Mouse (Mus musculus): ENCODE measurements around the gene Nat8f1.
"Not testable (repeated sequence)": the region's sequence is repeated elsewhere in the genome, so short reads cannot be mapped to it uniquely, and the experiment has no call there.

Nat8f1 gene

DNA sequence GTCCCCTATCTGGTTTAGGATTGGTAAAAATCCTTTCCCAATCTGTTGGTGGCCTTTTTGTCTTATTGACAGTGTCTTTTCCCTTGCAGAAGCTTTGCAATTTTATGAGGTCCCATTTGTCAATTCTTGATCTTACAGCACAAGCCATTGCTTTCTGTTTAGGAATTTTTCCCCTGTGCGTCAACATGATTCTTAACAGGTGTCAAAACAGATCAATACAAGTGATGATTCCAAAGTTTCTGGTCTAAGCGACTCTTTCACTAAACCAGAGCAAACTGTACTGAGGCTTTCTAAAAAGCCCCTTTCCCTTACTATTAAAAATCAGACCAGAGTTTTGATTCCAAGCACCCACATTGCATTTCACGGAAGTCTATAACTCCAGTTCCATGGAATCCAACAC is 2.9 kb upstream of the Nat8f1 start:
- POLR2A ChIA-PET, CTCF ChIA-PET: not testable (repeated sequence)

DNA sequence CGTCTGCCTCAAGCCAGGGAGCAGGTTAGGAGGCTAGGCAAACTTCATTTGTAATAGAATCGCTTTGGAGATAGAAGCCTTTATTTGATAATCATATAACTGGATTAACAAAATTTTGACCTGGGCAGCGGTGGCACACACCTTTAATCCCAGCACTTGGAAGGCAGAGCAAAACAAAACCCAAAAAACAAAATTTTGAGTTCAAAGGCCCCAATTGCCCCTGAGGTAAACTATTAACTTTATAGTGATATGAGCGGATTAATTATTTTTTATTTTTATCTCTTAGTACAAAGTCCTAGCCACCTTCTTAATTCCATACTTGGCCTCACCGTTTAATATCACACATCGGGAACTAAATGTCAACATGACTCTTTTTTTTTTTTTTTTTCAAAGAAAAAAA is 1.1 kb upstream of the Nat8f1 start:
- POLR2A ChIA-PET, result interaction anchor here in 3 of 4 experiments (1.0 to 2.1 kb wide), 10 partner anchors 13 to 779 kb away, joined by 3 to 17 read pairs (median 5); partner anchors contain the start of genes Alms1 (in 1 of the 3), Dusp11 (in 1 of the 3), Nat8f4 (in 1 of the 3) and Spr (in 1 of the 3)

DNA sequence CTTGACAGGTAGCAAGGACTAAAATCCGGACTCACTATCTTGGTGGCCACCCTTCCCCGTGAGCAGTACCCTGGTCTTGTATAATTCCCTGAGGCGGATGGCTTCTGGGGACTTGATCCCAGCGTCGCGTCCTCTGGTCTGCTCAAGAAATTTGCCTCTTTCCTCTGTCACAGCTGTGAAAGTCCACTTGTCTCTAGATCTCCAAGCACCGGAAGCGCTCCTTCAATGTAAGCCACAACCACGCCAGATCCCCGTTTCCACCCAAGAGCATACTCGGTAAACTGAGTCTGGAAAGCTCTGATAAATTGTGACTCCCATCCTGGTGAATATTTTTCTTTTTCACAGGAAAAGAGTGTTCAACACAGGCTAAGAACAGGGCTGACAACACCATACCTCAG is 347 bp downstream of the Nat8f1 start:
- CTCF ChIA-PET, result interaction anchor here (0.5 to 2.3 kb wide), 29 partner anchors 9 to 1360 kb away, joined by 3 to 22 read pairs (median 4); partner anchors contain the start of genes Alms1 (in 2 of the 4), Nat8f4 (in 2 of the 4), Add2 (in 1 of the 4) and Cct7 (in 1 of the 4)
- POLR2A ChIA-PET, result interaction anchor here (0.7 to 2.1 kb wide), 31 partner anchors 9 to 777 kb away, joined by 3 to 17 read pairs (median 4); partner anchors contain the start of genes Nat8f4 (in 3 of the 4), Dusp11 (in 2 of the 4), Alms1 (in 1 of the 4) and Cct7 (in 1 of the 4)

More for the DNA sequence above, 1.1 kb upstream of the Nat8f1 start:
- CTCF ChIA-PET, result interaction anchor here in 1 of 4 experiments (1.5 to 2.3 kb wide), 5 partner anchors 8 to 465 kb away, joined by 3 to 22 read pairs (median 7); partner anchors contain the start of genes Alms1, Cct7, Nat8f4 and Pradc1

DNA sequence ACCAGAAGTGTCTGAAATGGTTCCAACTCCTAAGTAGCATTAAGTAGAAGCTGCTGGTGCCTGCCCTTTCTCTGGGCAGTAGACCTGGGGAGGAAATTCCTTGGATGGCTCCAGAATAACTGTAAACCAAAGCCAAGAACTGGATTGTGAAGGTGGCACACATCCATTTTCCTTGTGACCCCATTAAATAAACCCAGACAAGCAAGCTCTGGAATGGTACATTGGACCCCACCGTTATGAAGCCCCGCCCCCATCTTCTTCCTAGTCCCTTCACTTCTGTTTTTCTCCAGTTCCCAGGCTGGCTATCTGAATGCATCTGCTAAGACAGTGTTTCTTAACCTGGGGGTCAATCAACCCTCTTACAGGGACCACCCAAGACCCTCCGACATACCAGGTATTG is 3.9 kb downstream of the Nat8f1 start, which contains the start of gene Tprkb:
Tprkb (plus strand) TSS at position 279 of the 400 bp plus-strand sequence.
- POLR2A ChIA-PET, result no interaction called here
- CTCF ChIA-PET, result no interaction called here

DNA sequence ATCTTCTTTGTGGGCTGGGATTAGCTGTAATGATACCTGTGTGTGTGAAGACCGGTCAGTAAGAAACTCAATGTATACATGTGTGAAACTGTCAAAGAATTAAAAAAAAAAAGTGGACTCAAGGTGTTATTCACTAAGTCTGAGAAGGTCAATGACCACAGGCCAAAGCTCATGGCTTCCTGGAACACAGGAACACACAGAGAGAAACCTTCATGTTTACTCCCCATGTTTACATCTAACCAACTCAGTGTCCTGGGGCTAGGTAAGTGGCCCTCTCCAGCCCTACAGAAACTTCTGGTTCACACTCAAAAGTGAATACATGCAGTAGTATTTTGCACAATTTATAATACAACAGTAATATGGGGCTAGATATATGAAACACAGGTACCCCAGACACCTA is 5.8 kb downstream of the Nat8f1 start:
- ChIA-PET CTCF (interaction anchor here in 2 of 4 experiments (0.5 to 0.7 kb wide), 2 partner anchors 106 to 473 kb away, joined by 3 to 7 read pairs; partner anchors contain the start of gene Figla (in 1 of the 2)), POLR2A (no interaction called here)

DNA sequence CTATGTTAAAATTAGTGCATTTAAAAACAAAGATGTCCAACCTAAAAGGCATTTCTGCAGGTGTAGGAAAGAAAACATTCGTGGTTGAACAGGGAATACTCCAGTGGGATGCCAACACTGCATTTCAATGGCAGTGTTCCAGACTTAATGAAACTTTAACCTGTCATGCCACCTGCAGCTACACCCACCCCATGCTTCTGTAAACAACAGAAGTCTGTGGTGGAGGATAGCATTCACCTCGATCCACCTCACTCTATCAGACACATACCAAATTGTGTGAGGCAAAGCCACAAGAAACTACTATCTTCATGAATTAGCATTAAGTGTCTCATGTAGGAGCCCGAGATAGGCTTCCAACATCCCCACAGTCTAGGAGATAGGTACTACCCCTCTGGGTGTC is 7.1 kb downstream of the Nat8f1 start:
- POLR2A ChIA-PET, result no interaction called here
- CTCF ChIA-PET, result interaction anchor here in 2 of 4 experiments (0.6 kb wide), 2 partner anchors 69 to 320 kb away, joined by 3 to 8 read pairs; no protein-coding TSS in a partner anchor

DNA sequence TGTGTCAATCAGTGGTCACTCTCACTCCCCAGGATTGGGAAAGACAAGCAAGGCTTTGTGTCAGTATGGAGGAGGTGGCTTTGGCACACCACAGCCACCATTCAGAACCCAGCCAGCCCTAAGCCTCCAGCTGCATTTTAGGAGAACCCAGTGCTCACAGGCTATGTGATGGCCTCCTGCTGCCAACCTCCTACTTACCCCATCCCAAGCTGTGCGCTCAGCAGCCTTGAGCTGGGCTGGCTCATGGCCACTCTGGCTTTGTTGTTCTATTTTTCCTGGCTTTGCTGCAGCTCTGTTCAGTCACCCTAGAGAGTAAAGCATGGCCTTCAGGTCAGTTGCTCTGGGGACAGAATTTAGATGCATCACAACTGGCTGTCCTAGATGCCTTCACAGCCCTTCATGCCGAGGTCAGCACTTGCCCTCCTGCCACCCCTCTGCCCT is 8.6 kb downstream of the Nat8f1 start:
- POLR2A ChIA-PET, result not testable (repeated sequence)
- CTCF ChIA-PET, result interaction anchor here in 1 of 4 experiments (1.2 kb wide), 1 partner anchor 303 kb away, joined by 3 read pairs; no protein-coding TSS in a partner anchor

DNA sequence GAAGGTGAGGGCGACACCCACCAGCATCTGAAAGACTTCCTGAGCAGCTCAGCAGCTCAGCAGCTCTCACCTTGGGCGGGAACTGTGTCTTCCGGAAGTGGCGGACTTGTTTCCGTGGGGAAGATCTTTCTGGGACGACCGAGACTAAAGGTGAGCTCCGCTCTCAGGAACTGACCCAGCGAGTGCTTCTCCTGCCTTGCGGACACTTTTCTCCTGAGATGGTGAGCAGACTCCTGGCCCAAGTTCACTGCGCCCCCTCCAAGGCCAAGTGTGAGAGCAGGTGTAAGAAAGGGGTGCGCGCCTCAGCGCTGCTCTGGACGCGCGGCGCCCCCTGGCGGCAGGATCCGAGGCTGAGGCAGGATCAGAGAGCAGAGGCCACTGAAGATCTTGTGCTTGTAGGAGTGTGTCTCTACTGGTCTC is 10.8 kb downstream of the Nat8f1 start, which contains the start of gene Nat8f4:
Nat8f4 (minus strand) TSS at position 243 of the 420 bp plus-strand sequence.
- POLR2A ChIA-PET, result interaction anchor here in 3 of 4 experiments (1.1 to 2.9 kb wide), 8 partner anchors 11 to 453 kb away, joined by 3 to 13 read pairs (median 4); partner anchors contain the start of genes Nat8f1 (in 3 of the 3) and Pradc1 (in 1 of the 3)

DNA sequence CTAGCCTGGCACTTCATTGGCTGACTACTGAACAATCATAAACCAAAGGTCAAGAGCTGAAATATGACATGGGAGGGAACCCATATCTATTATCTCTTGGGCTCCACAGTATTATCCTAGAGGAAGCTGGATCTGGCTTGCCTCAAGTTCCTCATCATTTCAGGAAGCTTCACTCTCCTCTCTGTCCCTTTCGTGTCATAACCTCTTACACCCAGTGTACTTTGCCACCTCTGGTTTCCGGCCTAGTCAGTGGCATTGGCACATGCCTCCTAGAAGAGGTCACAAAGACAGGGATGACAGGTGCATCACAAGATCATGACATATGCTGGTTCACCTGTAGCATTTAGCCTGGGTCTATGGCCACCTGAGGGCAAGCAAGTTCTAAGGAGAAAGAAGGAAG is 13.2 kb downstream of the Nat8f1 start:
- ChIA-PET POLR2A (interaction anchor here in 2 of 4 experiments (0.6 to 2.9 kb wide), 7 partner anchors 9 to 315 kb away, joined by 3 to 12 read pairs (median 4); partner anchors contain the start of genes Alms1 (in 1 of the 2) and Nat8f1 (in 1 of the 2)), CTCF (no interaction called here)

More for the DNA sequence above, 10.8 kb downstream of the Nat8f1 start, which contains the start of gene Nat8f4:
- CTCF ChIA-PET, result interaction anchor here (0.6 to 2.8 kb wide), 12 partner anchors 8 to 524 kb away, joined by 3 to 22 read pairs (median 4); partner anchors contain the start of gene Nat8f1 (in 3 of the 4)

DNA sequence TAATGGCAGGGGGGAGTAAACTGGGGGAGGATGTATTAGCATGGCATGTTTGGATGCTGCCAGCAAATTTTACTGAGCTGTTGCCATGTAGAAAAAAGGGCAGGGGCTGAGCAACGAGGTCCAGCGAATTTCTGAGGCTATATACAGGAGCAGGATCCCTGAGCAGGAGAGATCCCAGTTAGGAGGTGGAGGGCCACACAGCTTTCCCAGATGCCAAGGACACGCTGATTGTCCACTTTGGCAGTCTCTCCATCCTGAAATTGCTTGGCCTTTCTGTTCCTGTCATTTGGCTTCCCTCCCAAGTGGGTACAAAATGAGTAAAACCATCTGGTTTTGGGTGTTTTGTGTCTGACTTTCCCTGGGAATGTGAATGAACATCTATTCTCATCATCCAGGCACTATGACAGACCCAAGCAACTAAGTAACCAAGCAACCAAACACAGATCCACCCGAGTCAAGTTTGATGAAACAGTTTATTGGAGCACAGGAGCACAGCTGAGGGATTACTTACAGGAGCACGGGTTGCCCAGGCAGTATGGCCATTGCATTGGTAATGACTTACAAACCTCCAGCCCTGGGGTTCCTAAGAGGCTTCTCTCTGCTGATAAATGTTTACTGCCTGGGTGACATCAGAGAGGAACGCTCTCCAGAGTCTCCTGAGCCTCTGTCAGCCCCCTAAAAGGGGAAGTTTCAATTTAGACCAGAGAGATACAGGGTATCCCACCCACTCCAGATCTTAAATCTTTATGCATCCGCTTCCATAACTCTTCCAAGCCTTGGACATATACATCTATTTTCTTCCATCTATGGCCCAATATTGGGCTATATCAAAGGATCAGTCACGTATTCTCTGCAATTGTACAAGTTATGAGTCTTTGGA is 16.7 kb downstream of the Nat8f1 start:
- POLR2A ChIA-PET, result interaction anchor here in 1 of 4 experiments (2.5 kb wide), 1 partner anchor 17 kb away, joined by 5 read pairs; the partner anchor contains the start of gene Nat8f1

DNA sequence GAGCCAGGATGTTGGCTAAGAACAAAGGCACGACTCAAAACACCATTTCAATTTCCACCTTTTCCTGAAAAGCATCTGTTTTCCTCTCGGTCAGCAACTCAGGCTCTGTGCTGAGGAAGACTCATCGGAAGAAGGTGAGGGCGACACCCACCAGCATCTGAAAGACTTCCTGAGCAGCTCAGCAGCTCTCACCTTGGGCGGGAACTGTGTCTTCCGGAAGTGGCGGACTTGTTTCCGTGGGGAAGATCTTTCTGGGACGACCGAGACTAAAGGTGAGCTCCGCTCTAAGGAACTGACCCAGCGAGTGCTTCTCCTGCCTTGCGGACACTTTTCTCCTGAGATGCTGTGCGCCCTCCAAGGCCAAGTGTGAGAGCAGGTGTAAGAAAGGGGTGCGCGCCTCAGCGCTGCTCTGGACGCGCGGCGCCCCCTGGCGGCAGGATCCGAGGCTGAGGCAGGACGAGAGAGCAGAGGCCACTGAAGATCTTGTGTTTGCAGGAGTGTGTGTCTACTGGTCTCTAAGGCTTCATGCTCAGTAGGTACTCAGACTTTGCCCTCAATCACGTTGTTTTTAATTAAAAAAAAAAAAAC is 20.3 kb downstream of the Nat8f1 start:
- ChIA-PET CTCF (interaction anchor here in 1 of 4 experiments (0.8 to 1.8 kb wide), 3 partner anchors 9 to 115 kb away, joined by 4 to 7 read pairs (median 5); partner anchors contain the start of gene Nat8f4), POLR2A (interaction anchor here in 2 of 4 experiments (1.4 to 2.5 kb wide), 3 partner anchors 9 to 443 kb away, joined by 3 to 12 read pairs (median 9); partner anchors contain the start of genes Cct7 (in 1 of the 2), Nat8f4 (in 1 of the 2) and Pradc1 (in 1 of the 2))

More for the DNA sequence above, 16.7 kb downstream of the Nat8f1 start:
- CTCF ChIA-PET, result interaction anchor here in 1 of 4 experiments (0.6 kb wide), 1 partner anchor 1154 kb away, joined by 3 read pairs; no protein-coding TSS in a partner anchor

DNA sequence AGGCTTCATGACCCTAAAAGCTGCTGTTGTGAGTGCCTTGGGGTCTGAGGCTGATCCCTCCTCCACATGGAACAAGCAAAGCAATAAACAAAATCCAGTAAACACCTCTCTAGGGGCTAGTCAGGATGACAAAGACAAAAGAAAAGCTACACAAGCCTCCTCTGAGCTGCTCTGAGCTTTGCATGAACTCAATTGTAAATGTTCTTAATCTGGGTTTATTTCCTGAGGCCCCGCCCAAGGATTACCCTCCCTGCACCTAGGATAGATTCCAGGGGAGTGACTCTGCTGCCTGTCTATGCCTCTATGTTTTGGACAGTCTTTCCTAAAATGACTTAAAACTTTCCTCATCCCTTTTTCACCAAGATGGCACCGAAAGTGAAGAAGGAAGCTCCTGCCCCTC is 26.5 kb downstream of the Nat8f1 start:
- ChIA-PET CTCF (interaction anchor here in 1 of 4 experiments (1.0 to 1.3 kb wide), 2 partner anchors 15 to 40 kb away, joined by 3 read pairs; partner anchors contain the start of gene Nat8f4), POLR2A (interaction anchor here in 2 of 4 experiments (0.7 to 1.1 kb wide), 2 partner anchors 16 to 40 kb away, joined by 3 read pairs; partner anchors contain the start of gene Nat8f4 (in 1 of the 2))

DNA sequence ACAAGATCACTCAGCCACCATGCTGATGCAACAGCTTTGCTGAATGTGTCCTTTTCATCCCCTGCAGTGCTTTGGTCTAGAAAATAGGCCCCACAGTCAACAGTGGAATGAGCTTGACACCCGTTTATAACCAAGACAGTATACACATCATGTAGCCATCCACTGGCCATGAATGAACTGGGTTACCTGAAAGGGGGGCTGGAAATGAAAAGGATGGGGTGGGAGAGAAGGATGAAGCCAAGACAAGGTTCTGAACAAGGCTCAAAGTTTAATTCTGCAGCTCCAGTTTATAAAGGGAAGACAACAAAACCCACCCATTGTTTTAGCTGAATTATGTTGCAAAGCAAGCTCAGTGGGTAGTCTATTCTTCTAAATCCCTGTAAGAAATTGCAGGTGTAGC is 31.2 kb downstream of the Nat8f1 start:
- CTCF ChIA-PET, result no interaction called here
- POLR2A ChIA-PET, result no interaction called here

DNA sequence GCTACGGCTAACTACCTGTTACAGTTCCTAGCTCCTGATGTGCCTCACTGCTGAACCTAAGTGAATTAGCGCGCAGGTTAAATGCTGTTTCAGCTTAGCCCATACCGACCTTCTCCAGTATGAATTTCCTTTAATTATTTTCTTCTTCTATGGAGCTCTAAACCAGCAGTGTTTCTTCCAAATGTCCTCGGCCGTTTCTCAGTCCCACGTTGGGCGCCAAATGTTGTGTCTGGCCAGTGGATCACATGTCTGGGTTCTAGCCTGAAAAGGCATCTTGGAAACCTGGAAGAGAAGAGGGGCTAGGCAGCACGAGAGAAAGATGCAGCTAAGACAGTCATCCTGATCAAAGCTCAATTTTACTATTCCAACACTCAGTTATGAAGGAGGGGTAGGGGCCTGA is 32.2 kb downstream of the Nat8f1 start:
- CTCF ChIA-PET, result not testable (repeated sequence)
- POLR2A ChIA-PET, result interaction anchor here in 2 of 4 experiments (0.6 to 1.6 kb wide), 2 partner anchors 10 to 11 kb away, joined by 3 to 9 read pairs; no protein-coding TSS in a partner anchor

DNA sequence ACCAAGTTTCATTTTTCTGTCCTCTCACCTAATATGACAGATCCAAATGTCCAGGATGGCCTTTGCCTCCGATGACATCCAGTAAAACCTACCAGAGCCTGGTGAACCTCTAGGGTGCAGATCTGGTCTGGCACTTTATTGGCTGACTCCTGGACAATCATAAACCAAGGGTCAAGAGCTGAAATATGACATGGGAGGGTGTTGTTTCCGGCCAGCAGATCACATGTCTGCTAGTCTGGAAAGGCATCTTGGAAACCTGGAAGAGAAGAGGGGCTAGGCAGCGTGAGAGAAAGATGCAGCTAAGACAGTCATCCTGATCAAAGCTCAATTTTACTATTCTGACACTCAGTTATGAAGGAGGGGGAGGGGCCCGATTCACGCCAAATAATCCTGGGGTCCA is 46.5 kb downstream of the Nat8f1 start, which contains the start of gene Nat8f2:
Nat8f2 (minus strand) TSS at position 153 of the 400 bp plus-strand sequence.
- POLR2A ChIA-PET, CTCF ChIA-PET: not testable (repeated sequence)

DNA sequence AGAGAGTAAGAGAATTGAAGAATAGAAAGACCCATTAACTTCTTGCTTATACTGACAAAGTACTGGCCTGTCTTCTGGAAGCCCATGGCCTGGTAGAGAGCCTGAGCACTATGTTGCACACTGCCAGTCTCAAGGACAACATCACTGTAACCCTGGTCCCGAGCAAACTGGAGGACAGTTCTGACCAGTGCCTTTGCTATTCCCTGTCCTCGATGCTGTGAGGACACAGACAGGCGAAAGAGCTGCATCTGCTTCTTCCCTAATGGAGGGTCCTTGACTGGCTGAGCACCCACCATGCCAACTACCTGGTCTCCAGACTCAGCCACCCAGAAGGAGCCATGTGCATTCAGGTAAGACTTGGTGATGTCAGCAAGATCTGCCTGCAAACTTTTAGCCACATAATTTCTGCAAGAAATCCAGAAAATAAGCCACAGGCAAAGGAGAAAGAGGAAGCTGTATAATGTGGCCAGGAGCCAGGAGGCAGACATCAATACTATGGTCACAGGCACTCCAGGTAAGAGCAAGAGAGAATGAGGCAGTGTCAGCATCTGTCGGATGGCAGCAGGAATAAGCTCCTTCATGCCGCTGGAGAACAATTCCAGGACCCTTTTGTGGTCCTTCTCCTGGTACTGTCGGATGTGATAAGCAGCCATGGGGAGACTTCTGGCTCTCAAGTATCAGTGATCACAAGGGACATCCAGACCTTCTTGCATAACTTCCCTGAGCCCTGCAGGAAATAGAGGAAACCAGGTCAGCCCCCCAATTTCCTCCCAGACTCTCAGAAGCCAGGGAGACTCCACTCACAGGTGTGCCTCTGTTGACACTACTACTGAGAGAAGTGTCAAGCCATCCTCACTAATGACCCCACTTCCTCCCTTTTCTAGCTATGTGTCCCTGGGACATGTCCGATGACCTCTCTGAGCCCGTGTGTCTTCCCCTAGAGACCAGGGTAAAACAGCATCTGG is 47.5 kb downstream of the Nat8f1 start:
- CTCF ChIA-PET, result no interaction called here
- POLR2A ChIA-PET, result no interaction called here

DNA sequence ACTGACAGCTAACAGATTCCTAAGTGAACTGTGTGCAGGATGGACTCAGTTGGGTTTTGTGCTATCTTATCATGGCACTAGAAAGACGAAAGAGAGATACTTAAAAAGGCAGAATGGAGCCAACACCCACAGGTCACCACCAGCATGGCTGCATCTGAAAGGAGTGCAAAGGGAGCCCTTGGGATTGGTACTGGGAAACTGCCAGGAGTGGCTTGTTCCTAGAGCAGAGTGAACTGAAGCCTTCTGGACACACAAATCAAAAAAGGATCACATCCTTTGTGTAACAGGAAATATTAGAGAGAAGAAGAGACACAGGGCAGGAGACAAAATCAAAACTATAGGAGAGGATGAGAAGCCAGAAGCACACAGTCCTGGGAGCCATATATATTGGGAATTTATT is 48.5 kb downstream of the Nat8f1 start:
- POLR2A ChIA-PET, CTCF ChIA-PET: not testable (repeated sequence)

All from embryonic stem cell, embryonic (primary cell).